Mouse (Mus musculus): ENCODE measurements at regions not wholly inside any gene's neighbourhood (a gene's known extent, or its start where the extent isn't known, plus 50 kb on each side); places are given as distances from the start of the nearest gene placed in this dataset.

DNA sequence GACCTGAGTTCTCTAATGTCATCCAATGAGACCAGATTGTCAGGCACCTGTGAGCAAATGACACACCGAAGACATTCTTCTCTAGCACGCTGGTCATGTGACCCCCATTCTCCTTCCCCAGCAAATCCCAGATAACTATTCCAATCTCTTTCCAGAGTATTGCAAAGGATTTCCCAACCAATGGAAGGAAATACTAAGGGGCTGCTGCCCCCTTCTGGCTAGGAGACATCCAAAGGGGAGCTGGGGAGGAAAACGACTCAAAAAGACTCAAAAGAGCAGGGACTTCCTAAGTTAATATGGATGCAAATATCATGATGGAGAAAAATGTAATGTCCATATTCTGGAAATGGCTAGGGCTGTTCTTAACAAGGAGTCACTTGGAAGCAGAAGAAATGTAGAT lies 129.5 kb downstream of the Kcna5 start:
- Histone ChIP-seq H3K4me1 (ENCODE audit: control insufficient read depth, insufficient read depth, low read length) (no peaks in the 10 kb centered on the region), H3K4me2 (no peak overlapping the region), H3K27ac (ENCODE audit: low read depth, low read length) (no peak overlapping the region), H3K36me3 (ENCODE audit: control insufficient read depth, insufficient read depth, low read length) (no peaks in the 10 kb centered on the region), H3K9me3 (ENCODE audit: control insufficient read depth, low read length) (no peaks in the 10 kb centered on the region), H3K4me3 (ENCODE audit: low read depth, low read length) (no peak overlapping the region), H3K27me3 (ENCODE audit: control insufficient read depth, insufficient read depth, low read length) (no peaks in the 10 kb centered on the region), H3K9ac (ENCODE audit: low read length) (no peak overlapping the region)
- 41% methylated on average over 3 of the region's 3 CpGs for WGBS
- no peak for DNase-seq (ENCODE audit: low spot score, missing footprints)
- ATAC-seq (ENCODE audit: low FRiP score), result no peak

DNA sequence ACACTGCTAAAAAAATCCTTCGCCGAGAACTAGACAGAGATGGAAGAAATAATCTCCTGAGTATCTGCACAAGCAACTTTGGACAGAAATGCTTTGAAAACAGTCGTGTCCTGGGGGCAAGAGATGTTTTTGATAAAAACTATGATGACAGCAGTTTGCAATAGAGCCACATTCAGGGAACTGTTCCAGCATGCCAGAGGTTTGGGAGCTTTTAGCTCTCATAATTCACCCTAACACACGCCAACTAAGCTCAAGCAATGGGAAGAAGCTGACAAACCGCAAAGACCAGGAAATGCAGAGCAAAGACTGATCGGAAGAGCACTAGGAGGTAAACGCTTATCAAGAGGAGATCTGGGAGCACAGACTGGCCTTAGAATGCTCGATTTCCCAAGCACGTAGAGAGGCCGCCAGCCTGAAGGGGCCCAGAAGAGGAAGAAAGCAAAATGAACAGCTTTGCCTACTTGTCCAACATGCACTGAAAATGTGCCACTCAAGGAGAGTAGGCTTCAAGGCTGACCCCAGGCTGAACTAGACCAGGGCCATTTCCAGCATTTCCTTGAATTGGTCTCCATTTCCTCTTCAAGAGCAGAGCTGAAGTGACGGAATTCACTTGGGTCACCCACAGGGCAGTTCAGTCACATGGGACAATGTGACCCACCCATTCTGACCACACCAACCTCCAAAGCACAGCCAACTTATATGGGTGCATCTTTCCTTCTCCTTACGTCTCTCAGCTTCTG lies 130.7 kb downstream of the Kcna5 start:
- H3K36me3 ChIP-seq (ENCODE audit: control insufficient read depth, insufficient read depth, low read length), result no peaks in the 10 kb centered on the region
- no peaks in the 10 kb centered on the region for H3K9me3 ChIP-seq (ENCODE audit: control insufficient read depth, low read length)
- 87% methylated on average over 12 of the region's 12 CpGs for WGBS
- no peak overlapping the region for H3K4me3 ChIP-seq (ENCODE audit: low read depth, low read length)
- H3K27ac ChIP-seq (ENCODE audit: low read depth, low read length), result no peak overlapping the region
- H3K9ac ChIP-seq (ENCODE audit: low read length), result no peak overlapping the region
- H3K4me1 ChIP-seq (ENCODE audit: control insufficient read depth, insufficient read depth, low read length), result no peaks in the 10 kb centered on the region
- no peak overlapping the region for H3K4me2 ChIP-seq
- ATAC-seq (ENCODE audit: low FRiP score), result no peak
- no peak for DNase-seq (ENCODE audit: low spot score, missing footprints)
- H3K27me3 ChIP-seq (ENCODE audit: control insufficient read depth, insufficient read depth, low read length), result no peaks in the 10 kb centered on the region

GRCm38 (mm10) chr6:126399595-126399994 lies 135.6 kb downstream of the Kcna5 start:
- no peak overlapping the region for H3K9ac ChIP-seq (ENCODE audit: low read length)
- H3K4me3 ChIP-seq (ENCODE audit: low read depth, low read length), result no peak overlapping the region
- no peaks in the 10 kb centered on the region for H3K36me3 ChIP-seq (ENCODE audit: control insufficient read depth, insufficient read depth, low read length)
- H3K9me3 ChIP-seq (ENCODE audit: control insufficient read depth, low read length), result no peaks in the 10 kb centered on the region
- H3K4me2 ChIP-seq, result no peak overlapping the region
- ATAC-seq (ENCODE audit: low FRiP score), result no peak
- no peak overlapping the region for H3K27ac ChIP-seq (ENCODE audit: low read depth, low read length)
- 65% methylated on average over 3 of the region's 3 CpGs for WGBS
- no peaks in the 10 kb centered on the region for H3K4me1 ChIP-seq (ENCODE audit: control insufficient read depth, insufficient read depth, low read length)
- no peak for DNase-seq (ENCODE audit: low spot score, missing footprints)
- H3K27me3 ChIP-seq (ENCODE audit: control insufficient read depth, insufficient read depth, low read length), result no peaks in the 10 kb centered on the region

DNA sequence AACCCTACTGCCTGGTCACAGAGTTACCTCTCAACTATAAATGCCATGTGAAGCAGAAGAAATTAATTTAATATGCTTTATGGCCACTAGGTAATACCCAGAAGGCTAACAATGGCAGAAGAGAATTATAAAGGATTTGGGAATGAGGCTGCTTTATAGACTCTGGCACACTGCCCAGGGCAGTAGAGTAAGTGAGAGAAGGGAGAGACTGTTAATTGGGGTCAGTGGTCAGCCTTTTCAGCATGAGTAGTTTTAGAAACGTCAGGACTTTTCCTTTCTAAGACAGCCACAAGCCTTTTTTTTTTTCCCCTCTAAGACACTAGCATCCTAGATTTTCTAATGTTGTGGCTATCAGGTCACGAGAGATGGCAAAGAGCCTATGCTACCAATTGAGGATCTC lies 136.6 kb downstream of the Kcna5 start:
- Histone ChIP-seq H3K4me1 (ENCODE audit: control insufficient read depth, insufficient read depth, low read length) (no peaks in the 10 kb centered on the region), H3K4me2 (no peak overlapping the region), H3K27me3 (ENCODE audit: control insufficient read depth, insufficient read depth, low read length) (no peaks in the 10 kb centered on the region), H3K9ac (ENCODE audit: low read length) (no peak overlapping the region), H3K27ac (ENCODE audit: low read depth, low read length) (no peak overlapping the region), H3K36me3 (ENCODE audit: control insufficient read depth, insufficient read depth, low read length) (no peaks in the 10 kb centered on the region), H3K4me3 (ENCODE audit: low read depth, low read length) (no peak overlapping the region), H3K9me3 (ENCODE audit: control insufficient read depth, low read length) (no peaks in the 10 kb centered on the region)
- no peak for ATAC-seq (ENCODE audit: low FRiP score)
- WGBS, result 41% methylated on average over 2 of the region's 2 CpGs
- no peak for DNase-seq (ENCODE audit: low spot score, missing footprints)

GRCm38 (mm10) chr6:126395015-126395414 lies 140.2 kb downstream of the Kcna5 start:
- no peak overlapping the region for H3K27ac ChIP-seq (ENCODE audit: low read depth, low read length)
- H3K36me3 ChIP-seq (ENCODE audit: control insufficient read depth, insufficient read depth, low read length), result no peaks in the 10 kb centered on the region
- ATAC-seq (ENCODE audit: low FRiP score) (no peak), DNase-seq (ENCODE audit: low spot score, missing footprints) (peak; percentile 49)
- H3K4me3 ChIP-seq (ENCODE audit: low read depth, low read length), result no peak overlapping the region
- H3K4me1 ChIP-seq (ENCODE audit: control insufficient read depth, insufficient read depth, low read length), result no peaks in the 10 kb centered on the region
- no peaks in the 10 kb centered on the region for H3K9me3 ChIP-seq (ENCODE audit: control insufficient read depth, low read length)
- no peaks in the 10 kb centered on the region for H3K27me3 ChIP-seq (ENCODE audit: control insufficient read depth, insufficient read depth, low read length)
- 94% methylated on average over 3 of the region's 3 CpGs for WGBS
- no peak overlapping the region for H3K4me2 ChIP-seq
- H3K9ac ChIP-seq (ENCODE audit: low read length), result no peak overlapping the region

DNA sequence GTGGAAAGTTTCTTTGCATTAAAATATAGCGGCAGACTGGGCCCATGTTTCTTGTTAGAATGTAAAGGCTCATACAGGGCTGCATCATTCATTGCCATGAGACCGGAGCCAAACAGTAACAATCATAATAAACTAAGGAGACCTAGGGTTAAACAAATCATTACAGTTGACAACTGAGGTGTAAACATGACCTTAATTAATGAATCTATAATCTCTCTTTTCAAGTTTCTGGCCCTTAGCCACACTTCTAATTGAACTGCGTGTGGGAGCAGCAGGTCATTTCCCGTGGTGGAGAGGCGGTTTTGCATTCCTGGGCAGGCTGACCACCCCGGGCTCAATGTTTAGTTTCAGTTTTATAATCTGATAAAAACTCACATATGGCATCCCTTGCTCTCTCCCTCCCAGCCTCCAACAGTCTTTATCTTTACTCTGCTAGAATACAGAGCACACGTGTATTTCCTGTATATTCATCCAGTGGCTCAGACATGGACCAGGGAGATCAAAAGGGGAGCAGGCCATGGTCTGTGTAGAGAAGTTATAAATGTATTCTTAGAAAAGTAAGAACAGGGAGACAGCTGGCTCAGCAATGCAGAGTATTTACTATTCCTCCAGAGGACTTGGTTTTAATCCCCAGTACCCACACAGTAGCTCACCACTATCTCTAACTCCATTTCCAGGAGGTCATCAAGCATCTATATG lies 141.0 kb downstream of the Kcna5 start:
- Histone ChIP-seq H3K27ac (ENCODE audit: low read depth, low read length) (no peak overlapping the region), H3K27me3 (ENCODE audit: control insufficient read depth, insufficient read depth, low read length) (no peaks in the 10 kb centered on the region), H3K4me3 (ENCODE audit: low read depth, low read length) (no peak overlapping the region), H3K4me2 (no peak overlapping the region), H3K9ac (ENCODE audit: low read length) (no peak overlapping the region), H3K36me3 (ENCODE audit: control insufficient read depth, insufficient read depth, low read length) (no peaks in the 10 kb centered on the region), H3K9me3 (ENCODE audit: control insufficient read depth, low read length) (no peaks in the 10 kb centered on the region), H3K4me1 (ENCODE audit: control insufficient read depth, insufficient read depth, low read length) (no peaks in the 10 kb centered on the region)
- peak; percentile 75 for DNase-seq (ENCODE audit: low spot score, missing footprints)
- no peak for ATAC-seq (ENCODE audit: low FRiP score)
- 76% methylated on average over 7 of the region's 7 CpGs for WGBS

DNA sequence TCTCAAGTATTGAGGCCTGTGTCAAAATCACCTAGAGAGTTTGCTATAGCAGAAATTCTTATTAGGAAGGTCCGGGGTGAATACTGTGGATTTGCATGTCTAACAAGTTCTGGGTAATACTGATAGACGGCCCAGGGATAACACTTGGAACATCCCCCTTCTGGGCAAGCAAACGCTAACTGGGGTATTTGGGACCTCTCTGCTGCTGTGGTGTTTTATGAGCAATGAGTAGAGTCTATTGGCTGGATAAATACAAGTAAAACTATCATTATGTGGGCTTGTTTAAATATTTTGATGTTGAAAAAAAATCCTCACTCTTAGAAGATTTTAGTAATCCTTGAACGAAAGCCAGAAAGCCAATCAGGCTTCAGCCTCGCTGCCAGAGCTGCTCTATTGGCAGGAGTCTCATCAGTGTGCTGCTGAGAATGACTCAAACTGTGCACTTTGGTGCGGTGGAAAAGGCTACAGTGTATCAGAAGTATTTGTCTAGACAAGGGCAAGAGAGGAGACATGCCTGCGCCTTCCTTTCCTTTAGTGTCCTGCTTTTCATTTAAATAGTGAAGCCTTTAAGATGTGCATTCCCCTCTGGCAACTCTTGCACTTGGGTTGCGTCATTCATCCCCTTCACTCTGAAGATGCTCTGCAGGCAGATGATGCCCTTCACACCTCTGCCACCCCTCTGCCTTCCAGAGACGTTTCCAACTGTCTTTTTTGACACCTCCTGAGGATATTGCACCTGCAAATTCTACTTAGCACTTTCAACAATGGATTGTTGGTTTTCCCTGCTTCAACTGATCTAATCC lies 150.8 kb downstream of the Kcna5 start:
- Histone ChIP-seq H3K9me3 (ENCODE audit: control insufficient read depth, low read length) (no peaks in the 10 kb centered on the region), H3K9ac (ENCODE audit: low read length) (no peak overlapping the region), H3K4me2 (no peak overlapping the region), H3K27ac (ENCODE audit: low read depth, low read length) (no peak overlapping the region), H3K36me3 (ENCODE audit: control insufficient read depth, insufficient read depth, low read length) (no peaks in the 10 kb centered on the region), H3K4me1 (ENCODE audit: control insufficient read depth, insufficient read depth, low read length) (no peaks in the 10 kb centered on the region), H3K4me3 (ENCODE audit: low read depth, low read length) (no peak overlapping the region), H3K27me3 (ENCODE audit: control insufficient read depth, insufficient read depth, low read length) (no peaks in the 10 kb centered on the region)
- WGBS, result 69% methylated on average over 9 of the region's 9 CpGs
- DNase-seq (ENCODE audit: low spot score, missing footprints) (no peak), ATAC-seq (ENCODE audit: low FRiP score) (no peak)

- ATAC-seq (ENCODE audit: low FRiP score) (no peak), DNase-seq (ENCODE audit: low spot score, missing footprints) (no peak)
- 89% methylated on average over 4 of the region's 4 CpGs for WGBS
- H3K9ac ChIP-seq (ENCODE audit: low read length), result no peak overlapping the region
- H3K9me3 ChIP-seq (ENCODE audit: control insufficient read depth, low read length), result no peaks in the 10 kb centered on the region
- no peaks in the 10 kb centered on the region for H3K36me3 ChIP-seq (ENCODE audit: control insufficient read depth, insufficient read depth, low read length)
- no peak overlapping the region for H3K27ac ChIP-seq (ENCODE audit: low read depth, low read length)
- no peaks in the 10 kb centered on the region for H3K4me1 ChIP-seq (ENCODE audit: control insufficient read depth, insufficient read depth, low read length)
- no peaks in the 10 kb centered on the region for H3K27me3 ChIP-seq (ENCODE audit: control insufficient read depth, insufficient read depth, low read length)
- no peak overlapping the region for H3K4me2 ChIP-seq
- H3K4me3 ChIP-seq (ENCODE audit: low read depth, low read length), result no peak overlapping the region
These were observed 158.0 kb downstream of the Kcna5 start for GRCm38 (mm10) chr6:126377216-126377615.

Data from midbrain, embryonic 11.5 days (tissue).